Mouse (Mus musculus): ENCODE measurements around the gene Tmeff2.

The Tmeff2 gene

GRCm38 (mm10) chr1:51107299-51107698, 206.9 kb downstream of the Tmeff2 start:
- no peak for DNase-seq (ENCODE audit: low spot score)

- no peak for DNase-seq (ENCODE audit: low spot score)
These were observed 214.3 kb downstream of the Tmeff2 start for GRCm38 (mm10) chr1:51114721-51115120.

GRCm38 (mm10) chr1:51115761-51116160, 215.3 kb downstream of the Tmeff2 start:
- no peak for DNase-seq (ENCODE audit: low spot score)

- DNase-seq (ENCODE audit: low spot score): no peak
These were observed 217.4 kb downstream of the Tmeff2 start for GRCm38 (mm10) chr1:51117830-51118229.

DNA sequence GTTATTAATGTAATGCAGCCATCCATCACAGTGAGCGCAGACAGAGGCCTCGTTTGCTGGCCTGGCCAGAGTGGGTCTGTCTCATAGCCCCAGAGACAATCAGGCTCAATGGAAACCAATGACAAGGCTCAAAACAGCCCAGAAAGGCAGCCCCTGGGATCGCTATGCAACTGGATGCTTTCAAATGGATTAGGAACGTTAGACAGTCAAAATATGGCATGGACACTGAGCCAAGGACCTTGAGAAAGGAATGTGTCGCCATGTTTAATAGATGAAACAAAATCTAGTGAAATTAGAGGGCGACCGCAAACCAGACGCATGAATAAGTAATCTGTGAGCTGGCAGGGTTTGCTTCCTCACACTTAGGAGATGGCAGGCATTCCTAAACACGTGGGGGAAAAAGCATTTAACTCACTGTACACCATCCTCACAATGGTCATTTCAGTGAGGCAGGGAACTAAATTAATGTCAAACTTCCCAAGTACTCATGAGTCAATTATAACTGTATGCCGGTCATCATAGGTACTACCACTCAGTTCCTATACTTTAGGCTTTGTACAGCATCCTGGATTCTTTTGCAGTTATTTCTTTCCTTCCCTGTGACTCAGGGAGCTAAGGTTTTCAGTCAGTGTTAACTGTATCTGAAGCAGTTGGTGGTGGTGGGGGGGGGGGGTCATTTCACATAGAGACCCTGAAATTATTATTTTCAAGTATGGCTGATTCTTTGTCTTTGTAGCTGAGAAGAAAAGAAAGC, 225.4 kb downstream of the Tmeff2 start:
- DNase-seq (ENCODE audit: low spot score): no peak

DNA sequence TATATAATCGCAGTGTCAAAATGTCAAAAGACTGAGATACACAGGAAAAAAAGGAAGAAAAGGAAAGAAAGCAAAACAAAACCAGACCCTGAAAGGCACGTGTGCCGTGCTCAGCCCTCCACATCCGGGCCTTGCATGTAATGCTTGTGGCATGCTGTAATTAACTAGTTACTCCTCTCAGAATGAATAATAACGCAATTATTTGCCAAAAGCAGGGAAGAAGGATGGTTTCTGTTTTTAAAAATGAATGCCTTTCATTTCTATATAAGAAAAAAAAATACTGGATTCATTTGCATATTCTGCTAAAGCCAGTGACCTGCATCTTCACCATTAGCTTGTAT, 225.9 kb downstream of the Tmeff2 start:
- DNase-seq (ENCODE audit: low spot score): no peak

GRCm38 (mm10) chr1:51136792-51137191, 236.3 kb downstream of the Tmeff2 start:
- no peak for DNase-seq (ENCODE audit: low spot score)

DNA sequence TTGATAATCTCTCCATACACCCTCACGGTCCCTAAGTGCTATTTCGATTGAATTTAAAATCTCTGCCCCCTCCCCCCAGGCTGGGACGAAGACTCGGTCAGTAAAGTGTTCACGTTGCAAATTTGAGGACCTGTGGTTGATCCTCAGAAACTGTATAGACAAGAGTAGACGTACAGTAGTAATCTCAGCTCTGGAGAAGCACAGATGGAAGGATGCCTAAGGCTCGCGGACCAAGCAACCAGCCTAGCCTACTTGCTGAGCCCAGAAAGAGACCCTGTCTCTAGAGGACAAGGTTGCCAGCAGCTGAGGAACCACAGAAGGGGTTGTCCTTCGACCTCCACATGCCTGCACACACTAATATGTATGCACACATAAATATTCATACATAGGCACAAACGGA, 239.2 kb downstream of the Tmeff2 start:
- no peak for DNase-seq (ENCODE audit: low spot score)

DNA sequence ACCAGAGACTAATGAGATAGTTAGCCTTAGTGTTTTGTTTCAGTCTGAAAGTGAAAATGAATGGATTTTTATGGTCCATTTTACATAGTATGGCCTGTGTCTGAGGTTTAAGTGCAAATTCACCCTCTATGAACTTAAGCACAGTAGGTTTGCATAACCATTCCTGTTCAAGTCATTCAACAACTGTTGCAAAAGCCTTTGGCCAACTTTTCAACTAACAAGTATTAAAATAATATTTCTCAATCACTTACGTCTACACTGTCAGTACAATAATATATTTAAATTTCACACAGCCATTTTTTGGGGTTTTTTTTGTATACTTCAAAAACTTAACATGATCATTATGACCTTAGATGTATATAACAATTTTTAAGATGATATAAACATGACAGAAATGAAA, 240.9 kb downstream of the Tmeff2 start:
- no peak for DNase-seq (ENCODE audit: low spot score)

- no peak for DNase-seq (ENCODE audit: low spot score)
These were observed 242.3 kb downstream of the Tmeff2 start for GRCm38 (mm10) chr1:51142729-51143128.

DNA sequence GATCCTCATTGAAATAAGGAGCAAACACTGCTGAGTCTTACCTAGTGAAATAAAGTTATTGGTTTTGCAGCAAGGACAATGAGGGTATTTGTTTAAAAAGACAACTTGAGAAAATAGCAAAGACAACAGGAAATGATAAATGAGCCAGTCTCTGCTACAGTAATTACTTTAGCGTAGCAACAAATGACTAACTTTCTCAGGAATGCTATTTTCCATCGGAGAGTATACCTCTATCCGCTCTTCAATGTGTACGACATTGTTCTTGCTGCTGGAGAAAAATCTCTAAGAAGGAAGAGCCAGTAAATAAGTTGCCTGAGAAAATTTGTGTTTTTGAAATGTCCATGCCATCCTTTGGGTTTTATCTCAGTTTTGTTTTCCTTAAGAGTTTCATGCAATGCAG, 245.2 kb downstream of the Tmeff2 start:
- DNase-seq (ENCODE audit: low spot score): no peak

DNA sequence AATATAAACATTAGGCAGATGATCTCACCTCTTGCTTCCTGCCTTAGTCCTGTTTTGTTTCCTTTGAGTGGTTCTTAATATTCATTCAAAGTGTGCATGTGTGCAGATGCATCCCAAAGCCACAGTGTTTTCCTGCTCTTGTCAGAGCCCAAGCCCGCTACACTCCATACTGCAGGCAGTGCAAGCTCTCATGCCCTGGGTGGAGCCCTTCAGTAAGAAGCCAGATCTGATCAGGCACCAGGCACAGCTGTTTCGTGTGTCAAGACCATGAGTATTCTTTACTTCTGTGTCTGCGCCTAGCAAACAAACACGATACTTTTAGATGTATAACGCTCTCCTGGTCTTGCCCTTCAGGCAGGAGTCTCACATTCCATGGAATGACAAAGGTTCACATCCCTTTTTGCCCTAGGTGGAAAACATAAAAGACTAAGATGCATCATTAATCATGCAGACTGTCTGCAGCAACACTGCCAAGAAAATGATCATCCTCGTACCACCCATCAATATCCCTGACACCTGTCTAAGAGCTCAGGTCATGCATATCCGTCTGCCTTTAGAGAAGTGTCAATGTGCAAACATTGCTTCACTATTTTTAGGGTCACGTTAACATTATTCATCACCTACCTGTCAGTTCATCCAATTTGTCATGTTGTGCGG, 248.2 kb downstream of the Tmeff2 start:
- no peak for DNase-seq (ENCODE audit: low spot score)

DNA sequence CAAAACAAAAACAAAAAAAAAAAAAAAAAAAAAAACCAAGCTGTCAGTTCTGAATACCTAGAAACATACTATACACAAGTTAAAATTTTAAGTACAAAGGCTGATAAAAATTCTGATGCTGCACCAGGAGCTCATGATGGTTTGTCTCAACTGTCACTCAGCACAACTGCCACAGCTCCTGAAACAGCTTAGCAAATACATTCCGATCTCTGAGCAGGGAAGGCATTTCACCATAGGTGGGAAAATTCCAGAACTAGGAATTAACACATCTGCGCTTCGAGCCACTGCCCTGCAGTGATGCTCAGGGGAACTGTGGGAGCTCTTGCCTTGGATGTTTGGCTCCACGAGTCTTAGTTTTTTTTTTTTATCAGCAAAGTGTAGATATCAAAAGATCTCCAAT, 249.0 kb downstream of the Tmeff2 start:
- DNase-seq (ENCODE audit: low spot score): no peak

GRCm38 (mm10) chr1:51149890-51150289, 249.4 kb downstream of the Tmeff2 start:
- DNase-seq (ENCODE audit: low spot score): no peak

- no peak for DNase-seq (ENCODE audit: low spot score)
These were observed 251.6 kb downstream of the Tmeff2 start for GRCm38 (mm10) chr1:51152017-51152416.

GRCm38 (mm10) chr1:51152856-51153255, 252.4 kb downstream of the Tmeff2 start:
- DNase-seq (ENCODE audit: low spot score): no peak

GRCm38 (mm10) chr1:51184276-51184675, 283.8 kb downstream of the Tmeff2 start:
- no peak for DNase-seq (ENCODE audit: low spot score)

DNA sequence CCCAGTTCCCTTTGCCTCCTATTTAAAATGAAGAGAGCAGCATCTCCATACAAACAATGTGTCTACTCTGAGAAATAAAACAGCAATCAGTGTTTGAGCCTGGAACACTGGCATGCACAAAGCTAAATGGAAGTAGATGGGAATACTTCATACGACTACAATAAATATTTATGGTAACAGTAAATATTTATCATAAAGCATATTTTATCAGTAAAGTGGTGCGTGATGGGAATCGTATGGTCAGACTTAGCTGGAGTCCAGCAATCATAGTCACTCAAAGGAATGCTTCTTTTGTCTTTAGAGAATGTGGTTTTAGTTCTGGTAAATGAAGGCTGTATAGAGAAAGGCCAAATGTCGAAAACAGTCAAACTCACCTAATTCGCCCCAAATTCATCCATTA, 288.6 kb downstream of the Tmeff2 start:
- DNase-seq (ENCODE audit: low spot score): no peak

DNA sequence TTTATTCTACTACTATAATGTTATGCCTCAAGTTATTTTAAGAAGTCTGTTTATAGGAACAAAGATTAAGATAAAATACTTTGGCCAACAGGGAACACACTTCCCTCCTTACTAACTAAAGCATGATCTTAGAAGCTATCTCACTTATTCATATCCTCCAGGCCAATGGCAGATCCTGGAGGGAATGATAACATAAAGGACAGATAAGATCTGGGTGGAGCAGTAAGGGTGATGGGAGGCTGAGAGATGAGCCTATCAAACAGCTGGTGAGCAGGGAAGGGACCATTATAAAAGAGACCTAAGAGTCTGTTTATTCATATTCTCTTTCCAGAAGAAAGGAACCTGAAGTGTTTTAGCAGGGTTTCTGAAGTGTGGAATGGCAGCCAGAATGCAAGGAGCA, 290.8 kb downstream of the Tmeff2 start:
- DNase-seq (ENCODE audit: low spot score): no peak

DNA sequence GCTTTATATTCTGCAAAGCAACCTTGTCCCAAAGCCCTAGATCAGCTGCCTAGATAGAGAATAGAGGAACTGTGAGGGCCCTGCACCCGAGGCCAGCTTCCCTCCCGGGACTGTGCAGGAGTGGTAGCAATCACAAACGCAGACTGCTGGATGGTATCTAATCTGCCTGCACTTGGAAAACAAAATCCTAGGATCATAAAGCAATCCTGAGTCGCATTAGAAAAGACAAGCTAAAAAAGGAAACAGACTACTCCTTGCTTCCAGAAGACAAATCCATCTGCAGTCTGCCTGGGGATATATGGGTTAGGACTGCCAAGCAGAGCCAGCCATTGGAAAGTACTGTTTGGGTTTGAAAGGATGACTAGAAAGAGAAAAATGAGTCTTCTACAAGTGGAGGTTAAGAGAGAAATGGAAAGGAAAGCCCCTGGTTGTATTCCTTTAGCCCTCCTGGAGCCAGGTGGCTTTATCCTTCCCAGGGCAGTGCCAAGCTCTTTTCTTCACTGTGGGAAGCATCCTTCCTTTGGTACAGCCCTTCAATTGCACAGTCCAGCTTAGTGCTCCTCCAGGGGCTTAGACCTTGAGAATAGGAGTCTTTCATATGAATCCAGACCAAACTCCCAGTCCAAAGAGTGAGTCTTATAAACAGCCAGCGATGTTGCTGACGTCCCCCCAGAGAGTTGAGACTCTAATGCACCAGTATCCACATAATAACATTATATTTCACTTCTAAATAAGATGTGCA, 291.6 kb downstream of the Tmeff2 start:
- no peak for DNase-seq (ENCODE audit: low spot score)

DNA sequence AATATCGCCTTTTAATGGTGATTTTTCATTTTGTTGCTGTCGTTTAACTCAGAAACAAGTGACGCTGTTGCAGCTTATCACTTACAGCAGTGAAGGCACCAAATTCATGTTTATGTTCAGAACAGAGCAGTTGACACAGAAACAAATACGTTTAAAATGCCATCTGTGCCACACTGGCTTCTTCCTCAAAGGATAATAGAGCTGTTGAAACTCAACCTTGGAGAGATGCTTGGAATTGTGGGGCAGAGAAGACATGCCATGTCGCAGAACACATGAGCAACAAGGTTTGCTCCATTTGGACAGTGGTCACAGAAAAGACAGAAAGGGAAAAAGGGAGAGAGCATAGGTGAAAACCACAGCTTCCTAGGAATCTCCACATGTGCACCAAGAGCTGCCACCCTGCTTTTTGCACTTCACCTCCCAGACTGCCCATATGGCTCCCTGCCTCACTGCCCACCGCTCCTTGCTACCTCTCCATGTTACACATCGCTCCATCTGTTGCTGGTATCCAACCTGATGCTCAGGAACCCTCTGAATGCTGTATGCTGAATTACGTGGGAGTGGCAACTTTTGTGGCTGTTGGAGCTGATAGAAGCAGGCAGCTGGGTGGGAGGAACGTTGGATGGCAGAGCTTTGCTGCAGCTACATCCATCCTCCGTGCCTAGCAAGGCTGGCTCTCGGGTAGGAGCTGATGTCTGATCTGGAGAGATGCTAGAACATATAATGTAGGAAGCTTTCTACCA, 298.8 kb downstream of the Tmeff2 start:
- DNase-seq (ENCODE audit: low spot score): peak; percentile 82

DNA sequence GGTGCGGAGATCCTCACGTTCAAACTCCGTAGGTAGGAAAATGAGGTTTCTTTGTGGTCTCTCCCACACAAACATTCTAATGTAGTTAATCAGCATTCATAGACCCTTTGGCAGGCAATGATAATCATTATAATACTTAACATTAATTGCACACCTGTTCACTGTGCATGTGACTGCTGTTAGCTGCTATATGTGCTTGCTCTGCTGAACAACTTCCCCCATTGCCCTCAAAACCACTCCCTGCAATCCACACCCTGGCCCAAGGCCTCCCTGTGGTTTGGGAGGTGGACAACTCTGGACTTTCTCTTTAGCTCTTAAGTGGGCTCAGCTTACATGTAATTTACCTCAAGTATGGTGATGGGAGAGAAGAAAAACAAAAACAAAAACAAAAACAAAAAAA, 299.5 kb downstream of the Tmeff2 start:
- DNase-seq (ENCODE audit: low spot score): no peak

GRCm38 (mm10) chr1:51215631-51216030, 315.2 kb downstream of the Tmeff2 start:
- DNase-seq (ENCODE audit: low spot score): no peak
